ENCODE assay signal across 8 mouse cellular contexts in the genomic region with DNA sequence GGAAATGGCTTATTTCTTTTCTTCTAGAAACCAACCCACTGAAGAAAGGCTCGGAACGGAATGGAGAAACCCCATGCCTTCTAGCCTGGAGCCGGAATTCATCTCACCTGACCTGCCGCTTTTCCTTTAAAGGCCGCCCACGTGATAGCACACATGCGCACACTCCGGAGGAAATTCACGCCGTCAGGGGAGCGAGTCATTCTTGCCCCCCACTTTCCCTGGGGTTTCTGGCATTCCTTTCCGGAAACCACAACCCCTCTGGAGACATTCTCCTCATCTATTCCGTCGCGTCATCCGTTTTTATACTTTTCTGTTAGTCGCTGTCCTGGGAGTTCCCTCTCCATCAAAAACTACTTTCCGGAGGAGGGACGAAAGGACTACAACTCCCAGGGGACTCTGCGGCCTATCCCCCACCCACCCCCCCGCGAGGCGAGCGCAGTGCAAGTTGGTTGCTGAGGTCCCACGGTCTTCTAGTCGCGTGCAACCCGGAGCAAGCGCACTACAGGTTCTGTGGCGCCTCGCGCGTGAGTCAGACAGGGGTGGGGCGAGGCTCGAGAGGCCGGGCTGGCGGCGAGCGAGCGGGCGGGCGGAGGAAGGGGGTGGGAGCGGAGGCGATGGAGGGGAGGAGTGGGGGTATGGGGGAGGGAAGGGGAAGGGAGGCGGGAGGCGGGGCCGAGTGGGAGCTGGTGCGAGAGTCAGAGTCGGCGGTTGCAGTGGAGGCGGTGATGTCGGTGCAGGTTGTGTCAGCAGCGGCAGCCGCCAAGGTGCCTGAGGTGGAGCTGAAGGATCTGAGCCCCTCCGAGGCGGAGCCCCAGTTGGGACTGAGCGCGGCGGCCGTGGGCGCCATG. TPM values are rescaled to one million over a fixed set of nuclear protein-coding genes. Genes with fewer than 3 reads are reported as not detected.
DNase-seq lines count a peak whose midpoint lies in the region; ATAC-seq lines count a peak whose summit lies in the region.

A gene (plus strand): TSS at position 199 of the 848 bp plus-strand sequence.

- DNase-seq in NIH3T3 (ENCODE audit: low read depth), result peak; percentile 100
- peak; percentile 97 to 99 for DNase-seq in cerebellum, postnatal 10 days
- peak; percentile 91 to 92 for DNase-seq in frontal cortex, postnatal 14 days (ENCODE audit: low spot score in 2 of 2)
- peak; percentile 74 to 84 for DNase-seq in layer of hippocampus, postnatal 25 days (ENCODE audit: extremely low spot score in 1 of 2, low spot score in 1 of 2)
- DNase-seq in lung, postnatal 25 days (ENCODE audit: low spot score), result peak; percentile 98
- peak; percentile 93 for DNase-seq in retina, embryonic 14.5 days (ENCODE audit: low spot score)
- peak; percentile 97 for DNase-seq in thymus, postnatal 4 days

- peak within 1 kb of the TSS; percentile 78 for H3K9ac ChIP-seq in hindbrain, embryonic 13.5 days

- no peaks in the 10 kb centered on the region for H3K27me3 ChIP-seq in hindbrain, embryonic 13.5 days

- H3K9me3 ChIP-seq in hindbrain, embryonic 13.5 days, result no peaks in the 10 kb centered on the region

- WGBS in hindbrain, embryonic 13.5 days, result under 1% methylated on average over 58 of the region's 61 CpGs

- peak within 1 kb of the TSS; percentile 61 for H3K4me2 ChIP-seq in hindbrain, embryonic 13.5 days

- H3K27ac ChIP-seq in hindbrain, embryonic 13.5 days, result peak within 1 kb of the TSS; percentile 89

- peaks cover 17% of the 10 kb centered on the region for H3K4me1 ChIP-seq in hindbrain, embryonic 13.5 days (replicated peaks)

- no peaks in the 10 kb centered on the region for H3K36me3 ChIP-seq in hindbrain, embryonic 13.5 days

- peak; percentile 98 for ATAC-seq in hindbrain, embryonic 13.5 days (ENCODE audit: low FRiP score)

- peak within 1 kb of the TSS; percentile 63 for H3K4me3 ChIP-seq in hindbrain, embryonic 13.5 days

RNA-seq across cellular contexts. Expression of the gene that starts here (rescaled TPM):
- 18.0 and 18.2 TPM in 2 replicates for polyA plus RNA-seq in hindbrain, embryonic 13.5 days (2015; fragmentation: Nextera tagmentation; extraction: Ambion mirVana)
- total RNA-seq in layer of hippocampus, postnatal 25 days (2021), result 100 to 1,000 TPM; 204 to 226 TPM

Comparison
In these comparisons a context has a peak if more than half of its experiments do, and no peak if none do; other contexts are left out.
1. Peak in every context shown above with its lines: DNase-seq, ATAC-seq, H3K4me3 ChIP-seq and H3K27ac ChIP-seq.